Mouse (Mus musculus) layer of hippocampus, postnatal 10 days (tissue): ENCODE measurements around the gene Lpp. TPM values are rescaled to one million over a fixed set of nuclear protein-coding genes. Genes with fewer than 3 reads are reported as not detected.

Experiments
- DNase-seq, 2 experiments: peaks; one replicate each; pipeline ENCODE4 v3.0.0; 2021; ENCODE audit warnings: low spot score in 2 of 2
- total RNA-seq, 2 experiments: library from RNA; stranded (reverse); gene quantifications; 2 replicates each; pipeline ENCODE4 v1.2.3; 2021

Gene Lpp
- total RNA-seq, 2 experiments from 2014 or later = 10.9 to 11.2 TPM

DNA sequence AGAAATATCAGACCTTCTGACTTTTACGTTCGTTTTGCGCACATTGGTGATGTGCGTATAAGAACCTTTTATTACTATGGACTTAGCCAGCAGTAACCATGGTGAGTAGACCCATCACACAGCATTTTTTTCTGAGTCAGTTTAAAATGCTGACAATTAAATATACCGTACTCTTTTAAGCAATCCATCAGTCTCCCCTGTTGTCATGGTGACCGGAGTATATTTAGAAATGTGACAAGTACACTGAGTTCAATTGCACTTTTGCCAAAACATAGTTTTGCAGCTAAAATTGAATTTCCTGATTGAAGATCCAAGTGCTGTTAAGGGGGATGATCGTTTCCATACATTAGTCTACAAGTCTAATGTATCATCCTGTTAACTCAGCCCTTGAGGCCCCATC is 149.6 kb downstream of the Lpp start:
- DNase-seq = no peak

DNA sequence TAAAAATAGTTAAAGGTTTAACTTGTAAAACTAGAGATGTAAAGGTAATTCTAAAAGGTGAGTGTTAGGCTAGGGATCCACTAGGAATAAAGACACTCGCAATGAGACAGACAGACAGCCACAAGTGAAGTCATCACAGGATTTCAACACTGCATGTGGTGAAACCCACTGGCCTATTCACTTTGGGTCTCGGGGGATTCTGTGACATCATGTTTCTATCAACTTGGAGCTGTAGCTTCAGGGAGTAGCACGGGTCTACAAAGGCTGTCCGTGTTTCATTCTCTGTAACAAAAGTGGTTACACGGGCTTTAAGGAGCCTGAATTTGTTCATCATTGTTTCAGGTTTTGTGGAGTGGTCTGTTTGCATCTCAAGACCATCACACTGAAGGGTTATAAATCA is 152.1 kb downstream of the Lpp start:
- DNase-seq = no peak

DNA sequence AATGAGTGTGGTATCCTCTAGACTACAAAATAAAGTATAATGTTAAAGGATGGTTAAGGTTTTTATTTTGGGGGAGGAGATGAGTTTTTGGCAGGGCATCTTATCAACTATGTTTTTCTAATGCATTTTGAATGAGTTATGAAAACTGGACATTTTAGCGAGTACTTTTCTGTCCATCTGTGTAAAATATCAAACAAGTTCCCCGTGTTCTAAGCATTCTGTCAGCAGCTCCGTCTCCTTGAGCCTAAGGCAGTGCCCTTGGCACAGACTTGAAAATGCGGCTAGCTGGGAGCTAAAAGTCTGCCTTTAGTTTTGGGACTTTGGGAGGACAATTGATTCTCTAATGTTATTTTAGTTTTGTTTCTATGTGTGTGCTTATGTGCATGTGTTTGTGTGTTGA is 165.2 kb downstream of the Lpp start:
- no peak for DNase-seq

DNA sequence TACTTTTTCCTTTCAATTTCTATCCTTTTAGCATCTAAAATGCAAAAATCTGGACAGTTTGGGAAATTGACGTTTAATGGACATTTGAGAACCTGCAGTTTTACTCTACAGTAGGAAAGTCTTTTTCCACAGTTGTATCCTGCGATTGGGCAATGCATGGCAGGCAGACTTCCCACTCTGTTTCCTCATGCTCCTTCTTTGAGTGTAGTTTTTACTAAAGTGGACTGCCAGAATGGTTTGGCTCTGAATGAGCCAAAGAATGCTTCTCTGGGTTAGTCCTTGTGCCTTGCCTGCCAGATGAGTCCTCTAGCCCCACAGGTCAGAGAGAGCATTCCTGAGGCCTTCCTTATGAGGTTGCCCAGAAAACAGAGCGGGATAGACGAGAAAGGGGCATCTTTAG is 166.5 kb downstream of the Lpp start:
- no peak for DNase-seq

DNA sequence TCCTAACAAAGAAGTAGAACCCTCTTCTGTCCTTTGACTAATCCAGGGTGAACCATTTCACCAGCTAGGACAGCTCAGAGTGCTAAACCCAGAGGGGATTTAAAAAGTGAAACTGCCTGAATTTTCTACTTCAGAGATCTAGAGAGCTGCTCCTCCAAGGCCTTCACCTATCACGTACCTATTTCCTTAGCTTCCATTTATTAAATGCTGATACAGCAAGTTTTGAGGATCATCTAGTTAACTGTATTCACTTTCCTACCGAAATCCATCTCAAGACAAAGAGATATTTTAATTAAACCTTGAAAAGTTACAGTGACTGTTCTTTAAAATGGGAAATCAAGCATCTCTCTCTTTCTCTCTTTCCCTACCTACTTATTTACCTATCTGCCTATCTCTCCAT is 167.7 kb downstream of the Lpp start:
- DNase-seq = no peak

DNA sequence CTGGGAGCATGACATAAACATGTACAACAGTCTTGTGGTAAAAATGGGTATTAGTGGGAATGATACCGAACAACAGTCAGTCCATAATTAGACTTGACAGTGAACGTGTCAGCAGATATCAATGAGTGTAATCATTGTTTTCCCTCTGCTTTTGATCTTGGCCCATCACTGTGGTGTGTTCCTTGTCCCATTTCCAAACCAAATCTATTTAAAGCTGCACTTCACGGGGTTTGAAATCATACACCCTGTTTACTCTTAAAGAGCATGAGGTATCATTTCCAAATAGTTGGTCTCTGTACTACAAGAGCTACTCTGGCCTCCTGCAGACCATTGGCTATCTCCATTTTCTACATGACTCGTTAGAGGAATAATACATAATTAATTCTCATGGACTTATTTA is 168.3 kb downstream of the Lpp start:
- no peak for DNase-seq

DNA sequence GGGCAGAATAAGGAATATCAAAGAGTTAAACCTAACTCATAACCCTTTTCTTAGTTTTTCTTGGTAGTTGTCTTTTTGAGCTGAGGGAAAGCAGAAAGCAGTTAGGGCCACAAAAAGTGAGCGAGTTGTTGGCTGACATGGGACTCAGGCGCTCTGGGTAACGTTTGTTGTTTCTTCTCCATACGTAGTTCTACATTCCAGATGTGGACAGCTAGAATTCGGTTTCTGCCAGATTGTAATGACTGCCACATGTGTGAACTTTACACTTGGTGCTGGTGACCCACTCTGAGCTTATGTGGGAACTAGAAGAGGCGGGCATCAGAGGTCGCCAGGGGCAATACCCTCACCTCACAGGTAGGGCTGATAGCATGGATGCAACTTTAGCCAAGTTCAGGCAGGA is 172.0 kb downstream of the Lpp start:
- no peak for DNase-seq

DNA sequence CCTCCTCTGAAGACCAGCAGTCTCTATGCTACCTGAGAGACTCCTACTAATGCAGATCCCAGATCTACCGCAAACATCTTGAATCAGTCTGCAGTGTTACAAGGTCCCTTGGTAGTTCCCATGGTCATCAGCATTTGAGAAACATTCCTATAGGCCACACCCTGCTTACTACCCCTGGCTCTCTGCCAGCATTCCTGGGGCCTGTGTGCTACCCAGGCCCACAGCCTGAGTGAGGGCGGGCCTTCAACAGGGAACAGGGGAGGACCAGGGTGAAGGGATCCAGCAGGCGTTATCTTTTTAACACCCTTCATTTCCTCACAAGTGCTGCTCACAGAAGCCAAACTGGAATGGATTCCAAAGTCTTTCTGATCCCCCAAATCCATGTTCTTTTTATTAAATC is 173.0 kb downstream of the Lpp start:
- DNase-seq = no peak

DNA sequence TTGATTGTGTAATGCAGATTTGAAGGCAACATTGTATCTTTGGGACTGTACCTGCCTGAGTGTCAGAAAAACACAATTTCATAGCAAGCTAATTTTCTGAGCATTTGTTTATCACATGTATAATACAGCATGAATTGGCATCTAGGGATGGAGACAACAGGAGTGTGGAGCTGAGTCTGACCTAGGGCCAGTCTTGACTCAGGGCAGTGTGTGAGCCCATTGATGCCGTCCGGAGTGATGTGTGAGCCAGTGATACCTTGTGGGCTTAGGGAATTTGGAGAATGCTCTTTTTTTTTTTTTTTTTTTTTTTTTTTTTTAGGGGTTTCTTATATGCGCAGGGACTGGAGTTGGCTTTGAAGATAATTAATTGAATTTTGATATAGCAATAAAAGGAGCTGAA is 174.3 kb downstream of the Lpp start:
- DNase-seq = no peak

DNA sequence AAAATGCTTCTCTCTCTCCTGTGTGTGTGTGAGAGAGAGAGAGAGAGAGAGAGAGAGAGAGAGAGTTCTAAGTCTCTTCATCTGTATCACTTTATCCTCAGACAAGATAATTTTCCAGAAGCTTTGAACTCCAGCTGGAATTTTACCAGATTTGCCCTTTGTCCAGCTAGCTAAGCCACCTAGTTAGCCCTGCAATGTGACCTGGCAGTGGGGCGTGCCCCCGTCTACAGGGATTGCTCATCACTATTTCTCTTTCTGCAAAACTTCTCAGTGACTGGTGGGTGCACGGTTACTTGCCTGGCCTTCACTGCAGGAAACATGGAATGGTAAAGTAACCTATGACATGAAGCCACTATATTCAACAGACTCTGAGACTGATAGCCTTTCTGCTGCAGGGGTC is 174.8 kb downstream of the Lpp start:
- DNase-seq = no peak

DNA sequence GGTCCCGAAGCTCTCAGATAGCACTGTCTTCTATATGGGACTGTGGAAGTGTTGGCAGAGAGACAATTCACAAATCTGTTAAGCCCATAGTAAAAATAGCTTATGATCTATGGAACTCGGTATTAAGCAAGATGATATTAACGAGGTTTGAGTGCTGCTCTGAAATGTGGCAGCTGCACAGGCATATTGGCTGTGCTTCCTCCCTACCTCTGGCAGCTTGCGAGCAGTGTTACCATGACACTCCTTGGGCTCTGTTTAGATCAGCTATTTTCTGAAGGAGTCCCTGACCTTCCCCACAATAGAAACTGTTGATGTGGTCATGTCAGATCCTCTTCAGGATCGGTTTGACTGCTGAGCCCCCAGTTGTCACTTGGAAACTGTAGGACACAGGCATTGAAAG is 176.4 kb downstream of the Lpp start:
- peak in 1 of 2 experiments; percentile 34 for DNase-seq

DNA sequence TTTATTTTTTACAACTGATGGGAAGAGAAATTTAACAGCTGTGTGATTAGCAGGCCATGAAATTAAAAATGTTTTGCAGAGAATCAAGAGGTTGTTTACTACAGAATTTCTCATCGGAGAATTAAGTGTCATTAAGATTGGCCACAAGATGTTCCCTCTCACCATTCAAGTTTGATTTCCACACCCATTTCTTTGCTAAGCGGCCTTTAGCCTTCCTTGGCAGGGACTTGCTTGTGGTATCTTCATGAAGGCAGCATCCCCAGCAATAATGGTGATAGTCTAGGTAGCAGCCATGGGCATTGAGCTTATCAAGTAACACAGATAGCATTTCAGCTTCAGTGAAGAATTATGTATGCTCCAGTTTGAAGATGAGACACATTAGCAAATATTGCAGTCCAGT is 183.7 kb downstream of the Lpp start:
- DNase-seq = no peak

DNA sequence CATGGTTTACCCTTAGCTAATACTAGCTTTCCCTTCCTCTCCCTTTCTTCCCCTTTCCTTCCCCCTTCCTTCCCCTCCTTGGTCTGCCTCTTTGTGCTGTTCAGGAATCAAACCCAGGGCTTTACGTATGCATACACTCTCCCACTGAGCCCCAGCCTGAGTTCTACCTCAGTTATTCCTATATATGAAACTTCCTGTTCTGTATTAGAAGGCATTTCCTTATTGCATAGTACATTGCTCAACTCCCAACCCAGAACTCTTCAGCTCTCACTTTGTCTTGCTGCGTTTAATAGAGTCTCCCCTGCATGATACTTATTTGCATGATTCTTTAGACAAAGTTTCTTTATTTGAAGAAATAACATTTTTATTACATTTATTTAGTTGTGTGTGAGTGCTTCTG is 184.5 kb downstream of the Lpp start:
- no peak for DNase-seq

DNA sequence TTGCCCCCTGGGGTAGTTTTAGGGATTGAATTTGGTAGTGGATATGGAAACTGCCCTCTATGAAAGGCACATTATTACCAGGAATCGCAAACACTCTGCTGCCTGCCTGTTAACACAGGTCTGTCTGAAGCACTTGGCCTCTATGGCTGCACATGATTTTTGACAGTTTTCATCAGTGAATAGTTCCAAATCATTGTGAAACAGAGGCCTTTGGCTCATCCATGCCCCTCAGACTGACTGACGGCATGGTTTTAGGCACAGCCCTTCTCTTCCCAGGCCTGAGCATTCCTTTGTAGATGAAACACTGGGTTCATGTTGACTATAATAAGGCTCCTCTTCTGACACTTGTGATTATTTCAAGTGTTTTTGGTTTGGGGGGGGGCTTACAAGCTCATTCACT is 189.5 kb downstream of the Lpp start:
- DNase-seq = no peak

DNA sequence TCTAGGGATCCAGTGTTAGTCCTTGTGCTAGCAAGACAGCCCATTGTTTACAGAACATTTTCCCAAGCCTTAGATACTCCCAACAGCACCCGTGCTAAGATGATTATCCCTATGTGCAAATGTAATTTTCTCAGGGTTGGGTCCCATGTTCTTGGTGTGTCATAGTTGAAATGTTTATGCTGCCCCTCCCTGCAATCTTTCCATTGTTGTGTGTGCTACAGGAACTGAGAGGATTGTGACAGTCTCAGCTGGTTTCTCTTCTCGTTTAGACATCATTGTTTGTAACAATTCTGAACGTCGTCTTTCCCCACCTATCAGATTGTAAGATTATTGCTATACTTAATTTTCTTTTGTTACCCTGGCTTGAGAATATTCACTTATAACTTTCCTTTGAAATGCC is 200.2 kb downstream of the Lpp start:
- DNase-seq = no peak

DNA sequence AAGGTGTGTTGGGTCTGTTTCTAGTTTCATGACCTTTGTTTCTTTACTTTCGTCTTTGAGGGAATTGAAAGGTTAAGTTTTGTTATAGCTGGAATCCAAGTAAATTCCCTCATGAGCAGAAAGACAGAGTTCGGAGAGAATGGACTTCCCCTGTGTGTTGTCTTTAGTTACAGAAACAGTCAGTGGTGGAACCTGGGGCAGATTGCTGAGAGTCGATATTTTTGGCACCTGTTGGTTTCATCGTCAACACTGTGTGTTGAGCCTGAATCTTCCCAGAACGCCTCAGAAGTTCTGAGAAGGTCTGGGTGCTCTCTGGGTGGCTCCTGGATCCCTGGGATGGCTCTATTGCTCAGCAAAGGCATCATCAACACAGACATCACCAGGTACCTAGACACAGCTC is 201.2 kb downstream of the Lpp start:
- no peak for DNase-seq

DNA sequence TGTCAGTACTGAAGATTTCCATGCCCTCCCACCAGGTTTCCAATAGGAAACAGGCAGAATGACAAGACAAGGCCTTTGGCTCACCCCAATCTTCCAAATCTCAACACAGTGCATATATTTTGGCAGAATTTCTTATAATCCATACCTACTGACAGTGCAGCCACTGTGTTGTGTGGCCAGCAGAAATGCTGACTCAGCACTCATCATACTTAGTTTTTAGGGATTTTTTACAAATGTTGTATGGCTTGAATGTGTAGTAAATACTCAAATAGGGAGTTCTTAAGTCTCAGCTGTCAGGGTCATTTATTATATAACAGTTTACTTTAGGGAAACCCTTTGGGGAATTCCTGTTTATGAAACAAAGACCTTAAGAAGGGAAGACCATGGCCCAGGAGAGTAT is 202.2 kb downstream of the Lpp start:
- no peak for DNase-seq

DNA sequence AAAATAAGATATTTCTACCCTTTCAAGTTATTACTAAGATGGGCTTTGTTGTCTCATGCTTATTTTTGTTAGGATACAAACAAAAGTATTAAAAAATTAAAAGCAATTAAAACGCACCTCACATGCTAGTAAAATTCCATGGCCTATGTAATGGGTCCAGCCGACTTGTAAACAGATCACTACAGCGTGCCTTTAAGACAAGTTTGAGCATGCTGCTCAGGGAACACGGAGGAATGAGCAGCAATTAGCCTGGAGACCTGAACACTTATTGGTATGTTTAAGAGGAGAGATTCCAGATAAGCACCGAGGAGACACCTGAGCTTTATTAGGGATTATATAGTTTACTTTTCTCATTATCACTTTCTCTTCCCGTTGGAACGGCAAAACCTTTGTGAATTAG is 205.3 kb downstream of the Lpp start:
- DNase-seq = no peak

DNA sequence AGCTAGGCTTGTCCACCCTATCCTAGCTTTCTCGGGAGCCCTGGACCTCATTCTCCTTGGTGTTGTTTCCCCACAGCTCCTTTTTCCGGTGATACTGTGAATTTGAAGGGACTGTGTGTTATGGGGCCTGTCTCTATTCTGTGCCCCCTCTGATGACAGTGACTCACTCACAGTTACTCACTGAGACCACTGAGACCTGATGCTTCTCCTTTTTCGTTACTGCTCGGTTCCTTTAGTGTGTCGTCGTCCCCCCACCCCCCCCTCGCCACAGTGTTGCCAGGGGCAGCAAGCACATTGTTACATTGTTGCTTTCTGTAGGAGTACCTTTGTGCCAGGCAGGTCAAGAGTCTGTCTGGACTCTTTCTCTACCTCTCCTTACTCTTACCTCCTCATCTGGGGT is 206.5 kb downstream of the Lpp start:
- no peak for DNase-seq

DNA sequence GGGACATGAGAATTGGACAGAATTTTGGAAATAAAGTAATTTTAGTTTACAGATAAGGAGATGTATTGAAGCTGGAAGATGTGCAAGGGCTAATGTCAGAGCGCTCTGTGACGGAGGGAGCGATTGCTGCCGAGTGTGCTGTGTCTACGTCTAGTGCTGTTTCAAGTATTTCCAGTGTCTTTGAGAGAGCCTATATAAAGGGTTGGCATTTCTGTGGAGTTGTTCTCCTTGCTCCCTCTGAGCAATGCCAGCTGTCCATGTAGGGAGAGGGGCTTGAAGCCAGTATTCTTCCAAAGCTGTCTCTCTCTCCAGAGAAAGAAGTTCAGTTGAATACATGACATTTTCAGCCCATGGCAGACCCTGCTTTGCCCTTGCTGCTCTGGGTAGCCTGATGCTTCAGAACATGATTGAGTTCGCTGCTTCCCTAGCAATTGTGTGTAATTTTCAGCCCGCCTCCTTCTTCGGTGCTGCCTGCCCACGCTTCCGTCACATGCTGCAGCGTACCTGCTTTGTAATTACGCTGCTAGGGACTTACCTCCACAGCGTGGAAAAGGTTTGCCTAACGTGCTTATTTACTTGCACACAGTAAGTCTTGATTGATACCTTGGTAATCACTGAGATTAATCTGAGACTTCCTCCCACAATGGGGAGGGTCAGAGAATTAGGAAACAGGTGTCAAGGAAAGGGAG is 207.1 kb downstream of the Lpp start:
- DNase-seq = no peak

DNA sequence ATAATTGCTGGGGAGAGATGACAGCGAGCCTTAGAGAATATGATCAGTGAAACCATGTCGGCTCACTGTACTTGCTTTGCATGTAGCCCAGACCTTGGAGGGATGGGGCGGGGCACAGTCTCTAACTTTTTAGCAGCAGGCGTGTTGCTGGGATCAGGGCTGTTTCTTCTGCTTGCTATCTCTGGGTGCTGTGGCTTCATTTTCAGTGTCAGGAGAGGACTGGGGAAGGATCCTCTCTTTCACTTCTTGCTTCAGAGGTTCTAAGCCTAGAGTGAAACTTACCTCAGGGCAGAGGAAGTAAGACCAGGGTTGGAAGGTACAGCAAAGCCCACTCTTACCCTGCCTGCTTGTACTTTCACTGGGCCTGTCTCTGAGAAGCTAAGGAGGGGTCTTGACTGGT is 210.0 kb downstream of the Lpp start:
- DNase-seq = no peak

DNA sequence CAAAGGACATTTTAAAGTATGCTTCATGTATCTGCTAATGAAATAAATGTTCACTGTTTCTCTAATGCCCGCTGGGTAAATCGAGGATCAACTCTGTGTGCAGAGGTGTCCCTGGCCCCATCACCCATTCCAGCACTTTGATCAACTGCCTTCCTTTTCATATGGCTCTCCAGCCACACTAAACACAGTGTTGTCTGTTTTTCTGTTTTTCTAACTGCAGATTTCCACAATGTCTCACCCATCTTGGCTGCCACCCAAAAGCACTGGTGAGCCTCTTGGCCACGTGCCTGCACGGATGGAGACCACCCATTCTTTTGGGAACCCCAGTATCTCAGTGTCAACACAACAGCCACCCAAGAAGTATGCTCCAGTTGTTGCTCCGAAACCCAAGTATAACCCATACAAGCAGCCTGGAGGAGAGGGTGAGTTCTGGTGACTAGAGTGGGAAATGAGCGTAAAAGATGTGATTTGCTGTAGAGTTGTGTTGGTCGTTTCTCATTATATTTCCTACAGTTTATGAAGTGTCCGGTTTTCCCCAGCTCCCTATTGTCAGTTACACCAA is 214.7 kb downstream of the Lpp start:
- no peak for DNase-seq

DNA sequence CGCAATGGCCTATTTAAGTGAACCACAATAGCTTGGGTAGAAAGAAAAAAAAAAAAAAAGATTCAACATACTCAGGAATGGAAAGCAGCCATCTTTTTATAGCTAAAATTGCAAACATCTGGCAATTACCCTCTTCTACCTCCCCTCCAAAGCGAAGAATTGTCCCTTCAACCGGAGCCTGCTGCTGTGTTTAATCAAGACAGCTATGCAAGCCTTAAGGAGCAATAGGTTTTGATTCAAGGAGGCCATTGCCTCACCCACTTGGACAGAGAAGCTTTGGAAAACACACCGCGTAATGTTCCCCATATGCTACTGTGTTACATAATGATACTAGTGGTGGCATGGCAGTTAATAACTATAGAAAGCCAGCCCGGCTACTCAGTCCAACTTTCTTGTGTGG is 226.2 kb downstream of the Lpp start:
- no peak for DNase-seq

DNA sequence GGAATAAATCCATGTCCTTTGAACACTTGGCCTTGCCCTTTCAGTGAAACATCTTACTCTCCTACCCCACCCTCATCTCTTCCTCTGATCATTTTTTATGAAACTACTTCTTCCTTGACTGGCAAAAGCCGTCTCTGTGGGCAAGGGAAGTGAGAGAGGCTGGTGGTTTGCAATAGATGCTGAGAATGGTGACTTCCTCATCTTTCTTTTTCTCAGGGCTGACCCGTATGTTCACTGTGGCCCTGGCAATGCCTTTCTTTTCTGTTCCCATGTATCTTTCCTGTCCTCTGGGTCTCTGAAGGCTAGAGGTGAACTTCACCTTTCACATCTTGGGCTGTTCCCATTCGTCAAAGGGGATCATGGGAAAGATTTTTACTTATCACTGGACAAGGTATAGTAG is 226.7 kb downstream of the Lpp start:
- DNase-seq = no peak
